Mouse (Mus musculus) left cerebral cortex, postnatal 14 days (tissue): ENCODE measurements around the gene Gm43951. TPM values are rescaled to one million over a fixed set of nuclear protein-coding genes. Genes with fewer than 3 reads are reported as not detected.

Experiments used
- total RNA-seq, 2 experiments: library from RNA; stranded (reverse); gene quantifications; 2 replicates each; pipeline ENCODE4 v1.2.3; 2021

The Gm43951 gene
- total RNA-seq, 2 experiments from 2014 or later, result 11.8 to 13.3 TPM

Other genes starting within 250 kb of the Gm43951 start
- not detected for gene Aipl1, start 169.3 kb downstream of the Gm43951 start, total RNA-seq
- 1 to 10 TPM; 1.1 to 2.5 TPM for gene Pimreg, start 164.8 kb downstream of the Gm43951 start, total RNA-seq
- gene Pitpnm3, start 71.1 kb downstream of the Gm43951 start, total RNA-seq, result 10 to 100 TPM; 56.9 to 61.3 TPM
- 10 to 100 TPM; 25.8 to 34.3 TPM for gene 4933427D14Rik, start 619 bp upstream of the Gm43951 start, total RNA-seq
- 10 to 100 TPM; 33.6 to 36.7 TPM for gene Txndc17, start 707 bp upstream of the Gm43951 start, total RNA-seq
- 10 to 100 TPM; 15.9 to 16.6 TPM for gene Med31, start 8.8 kb upstream of the Gm43951 start, total RNA-seq
- 10 to 100 TPM; 17.2 to 24.0 TPM for gene Slc13a5, start 60.4 kb upstream of the Gm43951 start, total RNA-seq
- 1 to 10 TPM; 1.9 to 2.9 TPM for gene Xaf1, start 94.8 kb upstream of the Gm43951 start, total RNA-seq
- gene Fbxo39, start 107.6 kb upstream of the Gm43951 start, total RNA-seq, result not detected
- gene Tekt1, start 155.6 kb upstream of the Gm43951 start, total RNA-seq, result 1 to 10 TPM; 1.3 to 1.7 TPM
- 1 to 10 TPM in 1 of 2 experiments, under 1 TPM in 1; 0.59 to 1.1 TPM for gene Smtnl2, start 204.9 kb upstream of the Gm43951 start, total RNA-seq
- gene Ggt6, start 228.7 kb upstream of the Gm43951 start, total RNA-seq, result not detected
- 10 to 100 TPM; 45.4 to 50.6 TPM for gene Mybbp1a, start 234.5 kb upstream of the Gm43951 start, total RNA-seq